Mouse (Mus musculus) olfactory bulb, adult 2 months (tissue): ENCODE measurements around the gene Ankdd1b.

Source experiments
- CTCF ChIP-seq: fragments of 200-500 bp; IDR thresholded peaks from 2 replicates; pipeline ENCODE4 v1.5.1; 2012; ENCODE audit warnings: low read depth, mild to moderate bottlenecking, low read length, moderate library complexity; ENCODE audit not compliant: insufficient read depth
- POLR2A ChIP-seq: fragments of 200-500 bp; IDR thresholded peaks from 2 replicates; pipeline ENCODE4 v1.6.1; 2012; ENCODE audit warnings: mild to moderate bottlenecking, low read depth, low read length, moderate library complexity; ENCODE audit not compliant: insufficient read depth

GRCm38 (mm10) chr13:96436921-96437320 is 34.1 kb downstream of the Ankdd1b start:
- no peak for TF ChIP-seq CTCF
- TF ChIP-seq POLR2A: no peak
